Mouse (Mus musculus) hematopoietic multipotent progenitor cell, adult 10-12 weeks (in vitro differentiated cells): Measurements from ENCODE around the gene Tmsb15l. TPM values are rescaled to one million over a fixed set of nuclear protein-coding genes. Genes with fewer than 3 reads are reported as not detected.

Source experiments
- polyA plus RNA-seq: library from polyadenylated mRNA; stranded (reverse); fragments of >175 nt; gene quantifications from 2 replicates; pipeline ENCODE4 v1.2.3, GENCODE M21; 2012; ENCODE audit warnings: low replicate concordance

The Tmsb15l gene
- polyA plus RNA-seq: 0.26 TPM in 1 of 2 replicates, not detected in the other

DNA sequence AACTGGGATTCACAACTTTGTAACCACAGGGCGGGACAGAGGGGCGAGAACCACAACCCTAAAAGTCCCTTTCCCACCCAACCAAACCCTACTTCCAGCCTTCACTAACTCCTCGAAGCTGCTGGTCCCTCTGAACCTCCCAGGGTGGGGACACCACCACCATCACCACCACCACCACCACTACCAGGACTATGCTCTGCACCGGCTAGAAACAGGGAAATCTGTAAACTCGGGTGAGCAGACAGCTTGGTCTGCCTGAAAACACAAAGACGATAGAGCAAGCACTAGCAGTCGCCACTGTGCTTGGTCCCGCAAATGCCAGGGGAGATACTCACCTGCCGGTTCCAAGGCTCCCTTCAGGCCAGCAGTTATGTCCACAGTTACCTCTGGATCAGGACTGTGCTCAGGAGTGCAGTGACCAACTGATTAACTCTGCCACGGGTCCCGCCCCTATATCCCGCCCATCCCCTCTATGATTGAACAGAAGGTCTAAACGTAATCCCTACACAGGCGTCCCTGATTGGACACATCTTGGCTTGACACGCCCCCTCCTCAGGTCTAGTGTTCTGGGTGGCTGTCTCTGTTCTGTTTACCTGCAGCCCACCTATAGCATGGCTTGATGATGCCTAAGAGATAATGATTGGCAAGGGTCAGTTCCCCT, at the start of gene Tmsb15l, which contains the start of gene Tmsb15b1:
TSS of gene Tmsb15l (minus strand) at position 446 of the 661 bp plus-strand sequence.
TSS of gene Tmsb15b1 (minus strand) at position 451 of the 661 bp plus-strand sequence.

DNA sequence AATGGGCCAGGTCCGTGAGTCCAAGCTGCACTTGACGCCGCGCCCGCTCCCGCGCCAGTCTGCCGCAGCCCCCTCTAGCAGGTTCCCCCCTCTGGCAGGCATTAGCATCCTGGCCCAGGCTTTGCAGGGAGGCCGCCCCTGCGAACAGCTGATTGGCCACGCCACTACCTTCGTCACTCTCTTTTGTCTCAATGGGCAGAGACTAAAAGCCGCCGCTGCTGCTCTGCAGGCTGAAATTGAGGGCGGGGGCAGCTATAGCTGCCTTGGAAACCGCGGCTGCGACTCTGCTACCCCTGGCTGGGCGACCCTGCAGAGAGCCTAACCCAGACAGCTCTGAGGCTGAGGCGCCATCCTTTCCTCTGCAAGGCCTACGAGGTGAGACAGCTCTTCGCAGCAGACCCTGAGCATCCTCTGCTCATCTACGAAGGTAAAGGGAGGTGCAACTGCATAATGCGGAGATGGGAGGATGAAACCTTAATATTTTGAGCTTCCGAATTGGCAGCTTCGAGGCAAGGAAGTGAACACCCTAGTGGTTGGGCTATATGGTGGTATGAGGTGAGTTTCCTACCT, 16.4 kb upstream of the Tmsb15l start, which contains the start of gene Zcchc18:
TSS of gene Zcchc18 (plus strand) at position 178 of the 570 bp plus-strand sequence.

DNA sequence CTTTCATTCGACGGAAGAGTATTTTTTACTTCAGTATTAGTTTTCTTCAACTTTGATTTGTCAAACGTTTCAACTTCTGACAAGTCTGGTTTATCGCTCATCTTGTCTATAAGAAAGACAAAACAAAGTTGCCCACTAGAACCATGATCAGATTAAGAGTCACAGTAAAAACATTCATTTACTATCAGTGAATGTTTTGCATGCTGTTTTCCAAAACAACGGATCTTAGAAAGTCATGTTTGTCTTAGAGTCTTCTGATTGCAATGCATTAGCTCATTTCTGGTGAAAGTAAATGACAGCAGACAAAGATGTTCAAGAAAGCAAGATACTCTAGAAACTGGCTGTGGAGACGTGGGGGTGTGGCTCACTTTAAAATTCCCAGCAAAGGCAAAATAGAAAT, 1.3 kb downstream of the Tmsb15l start, which contains the start of gene Tmsb15b2:
TSS of gene Tmsb15b2 (minus strand) at position 101 of the 400 bp plus-strand sequence.

DNA sequence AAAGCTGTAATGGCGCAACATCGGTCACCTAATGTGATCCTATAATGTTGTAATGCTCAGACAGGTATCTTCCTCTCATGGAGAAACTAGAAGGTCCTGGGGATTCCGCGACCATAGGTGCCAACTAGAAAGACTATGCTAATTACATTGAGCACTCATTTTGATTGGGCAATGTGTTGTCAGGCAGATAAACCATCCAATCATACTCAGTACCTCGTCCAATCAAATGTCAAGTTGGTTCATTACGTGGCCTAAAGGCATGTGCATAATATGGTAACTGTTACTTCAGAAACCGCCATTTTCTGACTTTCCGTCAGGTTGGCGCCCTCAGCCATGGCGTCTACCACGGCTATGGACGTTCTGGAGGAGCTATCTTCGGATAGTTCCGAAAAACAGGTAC, 49.6 kb downstream of the Tmsb15l start, which contains the start of gene H2bfm:
TSS of gene H2bfm (plus strand) at position 295 of the 400 bp plus-strand sequence.

Other genes with a start within 250 kb of the Tmsb15l start
- gene Morf4l2, start 233.2 kb downstream of the Tmsb15l start, polyA plus RNA-seq: 115 and 122 TPM in 2 replicates
- gene Glra4, start 196.7 kb downstream of the Tmsb15l start, polyA plus RNA-seq: not detected in 2 replicates
- 0.67 and 1.2 TPM in 2 replicates for gene Plp1, start 154.2 kb downstream of the Tmsb15l start, polyA plus RNA-seq
- gene Rab9b, start 108.1 kb downstream of the Tmsb15l start, polyA plus RNA-seq: not detected in 2 replicates
- not detected in 2 replicates for gene H2bfm, start 49.5 kb downstream of the Tmsb15l start, polyA plus RNA-seq
- gene Tmsb15b2, start 1.4 kb downstream of the Tmsb15l start, polyA plus RNA-seq: 1.9 TPM in 1 of 2 replicates, not detected in the other
- 0.41 and 0.46 TPM in 2 replicates for gene Tmsb15b1, start within 50 bp of the Tmsb15l start, polyA plus RNA-seq
- gene Zcchc18, start 16.3 kb upstream of the Tmsb15l start, polyA plus RNA-seq: 3.0 and 3.4 TPM in 2 replicates
- 8.6 and 10.0 TPM in 2 replicates for gene Slc25a53, start 61.4 kb upstream of the Tmsb15l start, polyA plus RNA-seq
- 1.5 and 2.0 TPM in 2 replicates for gene Fam199x, start 72.7 kb upstream of the Tmsb15l start, polyA plus RNA-seq
- not detected in 2 replicates for gene Esx1, start 145.2 kb upstream of the Tmsb15l start, polyA plus RNA-seq